Mouse (Mus musculus) ZHBTc4 (cell line): ENCODE data around the gene Tdrd9.

Experiments
- DNase-seq: peaks from one replicate; pipeline ENCODE4 v3.0.0-alpha.2; 2011; ENCODE audit warnings: low read depth, low spot score

Tdrd9 gene

GRCm38 (mm10) chr12:111963339-111963738 lies 8.0 kb upstream of the Tdrd9 start:
- no peak for DNase-seq

GRCm38 (mm10) chr12:111966683-111967173 lies 4.6 kb upstream of the Tdrd9 start, which contains the start of gene Atp5mpl:
Gene Atp5mpl (minus strand): TSS chr12:111966977.
- DNase-seq = peak; percentile 98

GRCm38 (mm10) chr12:111970085-111970484 lies 1.3 kb upstream of the Tdrd9 start:
- no peak for DNase-seq

DNA sequence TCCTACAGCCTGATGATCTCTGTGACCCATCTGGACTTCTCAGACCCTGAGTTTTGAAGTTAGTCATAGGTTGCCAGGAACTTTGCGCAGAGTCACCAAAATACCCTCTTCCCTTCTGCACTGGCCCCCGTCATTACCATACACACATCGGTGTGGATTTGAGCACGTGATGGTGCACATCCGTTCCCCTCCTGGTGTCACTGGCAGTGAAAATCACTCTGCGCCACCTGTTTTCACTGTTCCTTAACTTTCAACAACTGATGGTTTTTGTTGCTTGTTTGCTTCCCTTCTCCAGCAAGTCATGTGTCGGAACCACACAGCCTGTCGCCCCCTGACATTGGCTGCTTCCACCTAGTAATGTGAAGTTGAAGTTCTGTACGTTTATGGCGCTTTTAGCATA lies 1.1 kb downstream of the Tdrd9 start:
- no peak for DNase-seq

GRCm38 (mm10) chr12:111974578-111974977 lies 3.2 kb downstream of the Tdrd9 start:
- no peak for DNase-seq

DNA sequence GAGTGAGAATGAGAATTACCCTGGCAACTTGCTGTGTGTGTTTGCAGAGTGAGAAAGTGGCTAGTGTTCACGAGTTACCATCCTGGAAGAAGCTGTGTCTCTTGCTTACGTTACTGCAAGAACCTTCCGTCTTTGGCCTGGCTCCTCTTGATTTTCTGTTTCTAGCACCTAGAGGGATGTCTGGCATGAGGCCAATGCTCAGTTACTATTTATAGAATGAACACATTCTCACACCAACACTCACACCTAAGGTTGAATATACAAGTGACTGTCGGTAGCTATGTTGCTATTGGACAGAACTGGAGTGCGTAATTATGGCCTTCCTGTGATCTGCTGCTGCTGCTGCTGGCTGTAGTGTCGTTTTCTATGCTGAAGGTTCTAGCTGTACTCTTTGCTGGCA lies 5.8 kb downstream of the Tdrd9 start:
- no peak for DNase-seq

DNA sequence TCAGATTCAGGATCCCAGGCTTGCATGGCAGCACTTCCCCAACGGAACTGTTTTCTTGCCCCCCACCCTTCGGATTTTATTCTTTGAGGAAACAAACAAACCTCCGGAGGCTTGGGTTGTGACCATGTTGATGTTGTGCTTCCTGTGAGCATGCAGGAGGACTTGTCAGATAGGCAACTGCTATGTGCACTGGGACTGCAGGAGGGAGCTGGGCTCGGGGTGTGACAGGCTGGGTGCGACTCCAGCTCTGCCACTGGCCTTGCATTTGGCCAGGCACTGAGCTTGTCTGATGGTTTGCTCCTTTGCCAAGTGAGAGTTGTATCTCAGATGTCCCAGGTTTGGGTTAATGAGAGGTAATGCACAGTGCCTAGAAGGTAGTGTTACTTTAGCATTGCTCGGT lies 6.9 kb downstream of the Tdrd9 start:
- DNase-seq = no peak

DNA sequence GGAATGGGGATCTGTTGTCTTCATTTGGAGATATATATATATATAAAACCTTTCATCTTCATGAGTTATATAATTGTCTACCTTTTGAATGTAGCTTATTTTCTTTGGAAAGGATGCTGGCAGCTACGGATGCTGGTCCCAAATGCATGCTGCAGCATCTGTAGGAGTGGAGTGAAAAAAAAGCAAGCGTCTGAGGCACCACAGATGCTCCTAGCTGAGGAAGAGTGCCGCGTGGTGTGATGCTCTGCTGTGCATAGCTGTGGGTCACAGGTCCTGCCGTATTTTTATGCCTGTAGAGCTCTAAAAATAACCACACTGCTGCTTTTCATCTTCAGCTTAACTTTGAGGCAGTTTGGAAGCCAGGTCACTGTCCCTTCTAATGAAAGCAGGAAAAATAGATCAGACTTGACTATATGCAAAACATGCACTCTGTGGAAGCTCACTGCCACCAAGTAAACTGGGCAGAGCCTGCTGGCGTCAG lies 9.6 kb downstream of the Tdrd9 start, which contains the start of gene Rd3l:
Gene Rd3l, minus strand, starts transcription at position 431 of the 481 bp plus-strand sequence.
- no peak for DNase-seq

DNA sequence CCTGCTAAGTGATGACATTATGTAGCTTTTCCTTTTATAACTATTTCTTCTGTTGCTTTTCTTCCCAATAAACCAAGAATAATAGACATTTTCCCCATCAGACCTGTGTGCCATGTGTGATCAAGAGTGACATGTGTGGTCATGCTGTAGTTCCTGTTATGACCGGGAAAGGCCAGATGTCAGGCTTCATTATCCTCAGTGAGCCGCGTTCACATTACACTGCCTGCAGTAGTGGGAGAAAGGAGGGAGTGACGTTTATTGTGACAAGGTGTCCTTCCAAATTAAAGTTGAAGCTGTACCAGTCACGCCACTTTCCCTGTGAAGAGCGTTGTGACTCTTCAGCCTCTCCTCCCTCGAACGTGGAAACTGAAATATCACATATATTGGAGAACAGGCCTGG lies 10.5 kb downstream of the Tdrd9 start:
- no peak for DNase-seq

GRCm38 (mm10) chr12:111983165-111983564 lies 11.8 kb downstream of the Tdrd9 start:
- no peak for DNase-seq

GRCm38 (mm10) chr12:111986756-111987155 lies 15.4 kb downstream of the Tdrd9 start:
- no peak for DNase-seq

GRCm38 (mm10) chr12:111992626-111993025 lies 21.3 kb downstream of the Tdrd9 start:
- peak; percentile 26 for DNase-seq

GRCm38 (mm10) chr12:111995161-111995560 lies 23.8 kb downstream of the Tdrd9 start:
- no peak for DNase-seq

- DNase-seq = no peak
These were observed 28.4 kb downstream of the Tdrd9 start for GRCm38 (mm10) chr12:111999735-112000134.

- peak; percentile 79 for DNase-seq
These were observed 29.9 kb downstream of the Tdrd9 start for GRCm38 (mm10) chr12:112001223-112001622.

GRCm38 (mm10) chr12:112012511-112013270 lies 41.3 kb downstream of the Tdrd9 start:
- peak; percentile 57 for DNase-seq

DNA sequence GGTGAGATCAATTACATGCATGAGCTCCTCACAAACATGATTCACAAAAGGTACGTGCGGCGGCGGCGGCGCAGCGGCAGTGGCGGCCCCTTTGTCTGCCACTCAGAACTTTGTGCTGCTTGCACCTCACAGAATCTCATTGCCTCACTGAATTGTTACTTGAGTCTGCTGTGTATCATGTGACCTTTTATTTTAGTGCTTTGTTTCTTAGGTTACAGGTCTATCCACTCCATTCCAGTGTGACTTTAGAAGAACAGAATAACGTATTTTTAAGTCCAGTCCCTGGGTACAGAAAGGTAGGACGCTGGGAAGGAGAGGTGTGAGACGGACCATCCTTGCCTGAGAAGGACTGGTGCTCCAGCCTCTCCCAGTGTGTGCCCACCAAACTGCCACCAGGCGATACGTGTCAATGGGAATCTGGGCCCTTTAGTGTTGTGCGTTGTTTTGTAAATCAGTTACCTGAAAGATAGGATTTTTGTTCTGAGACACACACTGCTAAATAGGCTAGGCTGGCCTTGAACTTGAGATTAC lies 42.0 kb downstream of the Tdrd9 start:
- DNase-seq = peak; percentile 27

- no peak for DNase-seq
These were observed 45.0 kb downstream of the Tdrd9 start for GRCm38 (mm10) chr12:112016346-112016745.

DNA sequence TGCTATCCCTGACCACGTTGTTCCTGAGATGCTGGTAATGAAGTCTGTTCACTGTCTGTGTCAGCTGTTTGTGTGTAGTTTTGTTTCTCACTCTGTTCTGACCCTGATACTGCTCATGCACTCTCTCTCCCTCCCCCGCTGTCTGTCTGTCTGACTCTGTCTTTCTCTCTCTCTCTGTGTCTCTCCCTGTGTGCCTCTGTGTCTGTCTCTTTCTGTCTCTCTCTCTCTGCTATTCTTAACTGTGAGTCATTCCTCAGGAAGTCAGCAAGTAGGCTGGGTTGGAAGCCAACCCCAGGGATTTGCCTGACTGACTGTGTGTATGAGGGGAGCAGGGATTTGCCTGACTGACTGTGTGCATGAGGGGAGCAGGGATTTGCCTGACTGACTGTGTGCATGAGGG lies 51.9 kb downstream of the Tdrd9 start:
- DNase-seq = no peak

DNA sequence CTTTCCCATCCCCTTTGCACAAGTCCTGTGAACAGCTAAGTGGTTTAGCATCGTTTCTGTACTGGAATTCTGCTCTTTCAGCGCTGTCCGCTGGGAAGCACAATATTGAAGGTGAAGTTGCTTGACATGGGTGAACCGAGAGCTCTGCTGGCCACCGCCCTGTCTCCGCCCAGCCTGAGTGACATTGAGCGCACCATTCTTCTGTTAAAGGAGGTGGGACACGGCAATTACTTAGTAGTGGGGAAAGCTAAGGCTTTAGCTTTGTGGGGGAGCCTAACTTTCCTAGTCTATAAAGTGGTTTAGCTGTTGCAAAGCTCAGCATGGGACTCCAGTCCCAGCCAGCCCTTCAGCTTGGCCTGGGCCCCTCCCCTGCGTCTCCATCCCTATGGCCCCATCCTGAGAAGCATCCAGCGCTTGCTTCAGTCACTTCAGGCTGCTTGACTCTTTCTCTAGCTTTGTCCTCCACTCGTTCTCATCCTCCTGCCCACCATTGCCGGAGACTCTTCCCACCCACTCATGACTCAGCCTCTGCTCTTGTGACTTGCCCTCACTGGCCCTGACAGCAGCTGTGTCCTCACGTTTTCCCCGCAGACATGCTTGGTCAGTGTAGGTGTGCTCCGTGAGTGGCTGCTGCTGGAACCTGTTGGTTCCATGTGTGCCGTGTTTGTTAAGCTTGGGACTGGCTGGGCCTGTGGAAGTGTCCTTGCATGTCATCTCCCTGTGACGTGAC lies 53.4 kb downstream of the Tdrd9 start:
- DNase-seq = peak; percentile 63

GRCm38 (mm10) chr12:112025457-112025856 lies 54.1 kb downstream of the Tdrd9 start:
- no peak for DNase-seq

GRCm38 (mm10) chr12:112025907-112026645 lies 54.7 kb downstream of the Tdrd9 start:
- DNase-seq = no peak
